Mouse (Mus musculus) neural tube, embryonic 10.5 days (tissue): Measurements from ENCODE around the gene Ccnk.

Experiments
- DNase-seq: peaks from one replicate; pipeline ENCODE4 v3.0.0-alpha.2; 2017; ENCODE audit warnings: low spot score; ENCODE audit errors: extremely low spot score

Gene Ccnk

DNA sequence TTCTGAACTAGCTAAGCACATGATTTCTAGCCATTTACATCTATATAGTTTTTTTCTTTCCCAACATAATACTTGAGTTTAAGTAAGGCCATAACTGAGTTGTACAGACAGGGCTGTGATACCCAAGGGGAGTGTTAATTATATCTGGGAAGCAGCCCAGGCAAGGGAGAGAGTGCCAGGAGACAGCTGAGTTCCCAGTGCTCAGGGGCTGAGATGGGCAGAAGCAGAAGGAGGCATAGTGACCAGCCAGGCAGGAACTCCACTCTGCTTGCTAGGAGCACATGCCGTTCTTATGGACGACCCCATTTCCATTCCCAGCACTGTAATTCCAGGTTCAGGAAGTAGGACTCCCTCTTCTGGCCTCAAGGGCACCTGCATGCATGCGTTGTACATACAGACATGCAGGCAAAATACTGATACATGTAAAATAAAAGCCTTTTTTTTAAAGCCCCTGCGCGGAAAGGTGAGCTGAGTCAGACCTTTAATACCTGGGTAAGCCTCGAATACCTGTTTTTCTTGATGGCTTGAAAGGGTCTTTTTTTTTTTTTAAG is 8.2 kb downstream of the Ccnk start:
- DNase-seq, result no peak

DNA sequence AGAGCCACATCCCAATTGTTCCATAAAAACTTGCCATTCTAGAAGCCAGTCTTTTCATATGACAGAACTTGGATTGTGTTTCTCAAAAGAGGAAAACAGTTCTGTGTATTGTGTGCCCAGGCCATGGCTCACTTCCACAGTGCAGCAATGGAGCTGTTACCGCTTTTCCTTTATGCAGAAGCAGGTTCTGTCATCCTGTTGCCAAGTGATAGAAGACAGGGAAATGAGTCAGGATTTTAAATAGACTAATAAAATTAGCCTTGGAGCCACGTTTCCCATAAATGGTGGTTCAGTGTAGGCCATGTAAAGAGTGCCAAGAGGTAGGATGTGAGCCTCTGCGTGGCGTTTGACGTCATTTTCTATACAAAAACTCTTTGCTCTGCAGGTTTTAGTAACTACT is 14.5 kb downstream of the Ccnk start:
- no peak for DNase-seq

DNA sequence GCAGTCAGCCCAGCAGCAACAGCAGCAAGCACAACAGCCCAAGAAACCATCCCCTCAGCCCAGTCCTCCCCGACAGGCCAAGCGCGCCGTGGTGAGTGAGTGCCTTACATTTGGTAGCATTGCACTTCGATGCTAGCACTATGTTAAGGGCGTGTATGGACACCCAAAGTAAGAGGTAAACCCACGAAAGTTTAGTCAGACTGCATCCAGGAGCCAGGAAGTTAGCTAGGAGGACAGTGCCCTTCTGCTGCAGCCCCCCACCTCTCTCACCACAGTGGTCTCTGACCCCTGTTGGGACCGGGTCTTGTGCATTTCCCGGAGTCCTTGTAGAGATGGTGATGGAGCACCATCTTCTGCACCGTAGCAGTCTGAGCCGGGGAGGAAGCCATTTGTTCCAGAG is 16.4 kb downstream of the Ccnk start:
- DNase-seq, result no peak

DNA sequence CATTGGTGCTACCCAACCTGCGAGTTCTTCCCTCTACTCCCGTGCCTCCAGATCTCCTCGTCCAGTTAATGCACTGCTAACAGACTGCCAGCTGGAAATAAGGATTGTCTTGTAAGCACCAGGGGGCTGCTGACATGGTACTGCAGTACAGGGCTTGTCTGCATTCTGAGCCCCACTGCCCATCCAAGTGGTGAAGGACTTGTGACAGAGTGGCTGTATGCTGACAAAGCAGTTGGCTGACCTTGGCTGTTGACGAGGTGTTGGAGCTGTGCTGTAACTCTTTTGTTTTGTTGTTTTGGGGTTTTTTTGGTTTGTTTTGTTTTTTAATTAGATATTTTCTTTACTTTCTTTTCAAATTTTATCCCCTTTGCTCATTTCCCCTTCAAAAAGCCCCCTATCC is 19.1 kb downstream of the Ccnk start:
- DNase-seq, result no peak

DNA sequence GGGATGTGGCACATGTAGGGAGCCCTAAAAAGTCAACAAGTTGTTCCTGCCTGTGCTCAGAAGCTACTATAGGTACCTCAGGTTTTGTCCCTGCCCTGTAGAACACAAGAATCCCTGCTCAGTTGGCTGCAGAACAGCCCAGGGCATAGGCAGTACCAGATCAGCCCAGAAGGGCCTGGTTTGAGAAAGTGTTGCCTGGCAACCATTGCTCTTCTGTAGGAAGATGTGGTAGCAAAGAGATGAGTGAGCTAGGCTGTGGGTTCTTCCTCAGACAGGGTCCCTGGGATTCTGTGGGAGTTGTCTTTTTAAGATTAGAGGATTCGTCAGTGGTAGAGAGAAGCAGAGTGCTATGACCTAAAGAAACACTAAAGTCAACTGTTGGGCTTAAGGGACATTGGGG is 20.7 kb downstream of the Ccnk start:
- DNase-seq, result no peak

DNA sequence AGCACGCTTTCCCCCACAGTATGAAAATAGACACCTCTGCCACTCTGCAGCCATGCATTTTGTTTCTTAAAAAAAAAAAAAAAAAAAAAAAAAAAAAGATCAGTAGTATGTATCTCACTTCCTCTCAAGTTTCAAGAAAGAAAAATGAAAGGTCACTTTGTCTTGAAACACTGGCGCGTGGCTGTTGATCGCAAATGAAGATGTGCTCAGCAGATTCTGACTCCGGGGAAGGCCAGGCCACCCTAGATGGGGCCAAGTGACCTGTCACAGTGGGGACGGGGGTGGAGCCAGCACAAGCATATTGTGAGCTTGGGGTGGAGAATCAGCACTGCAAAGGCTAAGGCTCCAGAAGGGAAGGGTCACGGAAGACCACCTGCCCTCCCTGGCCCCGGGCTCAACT is 24.5 kb downstream of the Ccnk start:
- peak; percentile 15 for DNase-seq

DNA sequence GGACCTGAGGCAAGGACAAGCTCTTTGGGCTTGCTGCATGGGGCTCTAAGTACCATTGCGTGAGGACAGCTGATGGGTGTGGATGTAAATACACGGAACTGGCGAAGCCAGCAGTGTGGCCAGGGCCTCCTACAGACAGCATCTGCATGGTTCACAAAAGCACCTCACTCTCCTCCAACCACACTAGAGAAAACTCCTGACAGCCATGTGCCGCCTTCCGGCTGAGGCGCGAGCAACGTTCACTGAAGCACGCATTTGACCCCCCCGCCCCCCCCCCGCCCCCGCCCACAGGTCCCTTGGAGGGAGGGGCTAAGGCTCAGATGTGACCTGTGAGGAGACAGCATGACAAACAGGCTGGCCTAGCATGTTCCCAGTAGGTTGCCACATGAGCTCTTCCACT is 25.6 kb downstream of the Ccnk start:
- DNase-seq, result no peak

DNA sequence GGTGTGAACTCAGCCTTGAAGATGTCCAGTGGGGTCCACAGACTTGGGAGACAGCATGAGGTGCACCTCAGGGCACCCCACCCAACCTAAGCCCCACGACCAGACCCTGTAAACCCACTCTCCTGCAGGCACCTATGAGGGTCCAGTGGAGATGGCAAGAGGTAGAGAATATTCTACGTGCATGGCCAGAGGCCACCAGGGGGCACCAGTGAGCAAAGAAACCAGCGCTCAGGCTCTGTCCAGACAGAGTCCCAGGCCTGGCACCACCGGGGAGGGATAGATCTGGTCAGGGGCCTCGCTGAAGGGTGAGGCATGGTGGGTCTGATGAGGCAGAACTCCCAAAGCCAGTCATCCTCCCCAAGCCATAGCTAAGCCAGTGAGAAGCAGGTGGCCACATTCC is 27.3 kb downstream of the Ccnk start:
- DNase-seq, result peak; percentile 91

DNA sequence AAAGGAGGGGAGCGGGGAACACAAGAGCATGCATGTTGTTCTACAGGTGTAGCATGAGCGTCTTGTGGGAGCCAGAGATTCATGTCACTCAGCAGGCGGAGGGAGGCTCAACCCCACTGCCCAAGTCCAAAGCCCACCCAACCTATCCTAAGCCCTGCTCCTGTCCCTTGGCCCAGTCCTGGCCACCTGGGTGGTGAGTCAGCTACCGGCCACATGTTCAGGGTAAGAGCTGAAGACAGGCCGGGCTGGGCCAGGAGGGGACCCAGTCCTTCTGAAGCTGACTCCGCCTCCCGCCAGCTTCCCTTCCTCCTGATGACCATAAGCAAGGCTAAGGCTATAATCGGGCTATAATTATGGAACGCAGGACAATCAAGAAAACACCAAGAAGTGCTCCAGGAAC is 28.8 kb downstream of the Ccnk start:
- no peak for DNase-seq

DNA sequence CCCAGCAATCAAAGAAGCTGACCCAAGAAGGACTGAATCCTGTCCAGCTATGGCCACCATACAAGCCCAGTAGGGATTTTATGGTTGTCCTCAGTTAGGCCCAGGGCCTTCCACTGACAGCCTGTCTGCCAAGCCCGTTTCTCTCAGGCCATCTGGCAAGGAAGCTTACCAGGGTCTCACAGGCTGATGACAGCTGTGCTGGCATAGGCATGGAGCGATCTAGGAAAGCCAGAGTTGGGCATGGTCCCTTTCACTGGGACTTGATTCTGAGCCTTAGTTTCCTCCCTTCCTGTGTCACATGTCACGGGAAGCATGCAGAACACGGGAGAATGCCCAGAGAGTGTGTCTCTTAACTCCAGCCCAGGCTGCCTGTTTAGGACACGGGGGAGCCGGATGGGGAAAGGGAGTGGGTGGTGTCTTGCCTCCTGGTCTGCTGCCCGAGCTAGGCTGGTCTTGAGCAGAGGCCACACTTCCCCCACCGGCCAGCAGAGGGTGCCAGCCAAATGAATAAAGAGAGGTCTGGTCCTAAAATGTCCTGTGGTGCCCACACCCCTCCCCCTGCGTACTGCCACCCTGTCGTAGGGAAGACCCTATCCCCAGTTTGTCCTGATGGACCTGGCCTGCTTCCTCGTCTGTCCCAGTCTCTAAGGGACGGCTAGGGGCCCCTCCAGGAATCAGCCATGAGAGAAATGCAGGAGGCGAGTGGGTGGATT is 29.5 kb downstream of the Ccnk start:
- DNase-seq, result peak; percentile 80

DNA sequence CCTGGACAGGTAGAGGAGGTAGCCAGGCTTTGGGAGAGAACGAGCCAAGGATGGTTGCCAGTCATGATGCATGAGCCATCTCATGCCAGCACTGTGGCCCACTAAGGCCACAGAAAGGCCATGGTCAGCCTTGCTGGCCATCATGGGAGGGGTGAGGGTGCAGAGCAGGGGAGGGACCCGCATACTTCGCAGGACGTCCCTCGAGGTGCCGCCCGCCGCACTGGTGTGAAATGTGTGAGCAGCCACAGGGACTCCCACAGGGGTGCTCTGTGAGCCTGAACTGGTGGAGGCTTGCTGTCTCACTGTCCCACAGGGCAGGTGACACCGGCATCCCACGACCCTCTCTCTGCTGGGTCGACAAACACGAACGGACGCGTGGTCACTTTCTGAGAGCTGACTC is 31.2 kb downstream of the Ccnk start:
- no peak for DNase-seq

DNA sequence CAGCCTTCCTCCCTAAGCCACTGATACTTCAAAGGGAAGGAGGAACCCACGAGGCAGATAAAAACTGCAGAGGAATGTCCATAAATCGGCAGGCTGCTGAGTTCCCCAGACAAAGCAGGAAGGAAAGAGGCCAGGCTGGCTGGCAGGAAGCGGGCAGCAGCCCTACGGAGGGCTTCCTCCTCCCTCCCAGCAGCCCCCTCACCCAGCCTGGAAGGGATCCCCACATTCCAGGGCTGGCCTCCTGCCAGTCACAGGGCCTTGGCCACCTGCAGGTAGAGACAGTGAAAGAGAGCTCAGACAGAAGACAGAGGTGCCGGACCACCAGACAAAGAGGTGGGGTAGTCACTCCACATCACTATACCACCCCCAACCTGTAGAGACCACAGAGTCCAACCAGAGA is 32.7 kb downstream of the Ccnk start:
- no peak for DNase-seq

DNA sequence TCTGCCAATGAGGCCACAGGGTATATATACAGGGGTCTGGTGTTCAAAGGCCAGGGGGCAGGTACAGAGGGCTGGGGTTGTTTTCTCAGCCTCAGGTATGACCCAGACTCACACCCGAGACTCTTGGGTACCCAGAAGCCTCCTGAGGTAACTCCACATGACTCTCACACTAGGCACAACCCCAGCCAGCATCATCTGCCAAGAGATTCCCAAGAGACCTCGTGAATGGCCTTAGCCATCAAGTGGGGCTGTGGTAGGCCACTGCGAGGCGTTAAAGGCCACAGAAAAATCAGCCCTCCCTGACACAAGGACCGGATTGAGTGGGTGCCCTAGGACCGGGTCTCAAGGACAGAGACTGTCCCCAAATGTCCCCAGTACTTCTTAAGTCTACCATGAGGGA is 33.1 kb downstream of the Ccnk start:
- DNase-seq, result no peak

DNA sequence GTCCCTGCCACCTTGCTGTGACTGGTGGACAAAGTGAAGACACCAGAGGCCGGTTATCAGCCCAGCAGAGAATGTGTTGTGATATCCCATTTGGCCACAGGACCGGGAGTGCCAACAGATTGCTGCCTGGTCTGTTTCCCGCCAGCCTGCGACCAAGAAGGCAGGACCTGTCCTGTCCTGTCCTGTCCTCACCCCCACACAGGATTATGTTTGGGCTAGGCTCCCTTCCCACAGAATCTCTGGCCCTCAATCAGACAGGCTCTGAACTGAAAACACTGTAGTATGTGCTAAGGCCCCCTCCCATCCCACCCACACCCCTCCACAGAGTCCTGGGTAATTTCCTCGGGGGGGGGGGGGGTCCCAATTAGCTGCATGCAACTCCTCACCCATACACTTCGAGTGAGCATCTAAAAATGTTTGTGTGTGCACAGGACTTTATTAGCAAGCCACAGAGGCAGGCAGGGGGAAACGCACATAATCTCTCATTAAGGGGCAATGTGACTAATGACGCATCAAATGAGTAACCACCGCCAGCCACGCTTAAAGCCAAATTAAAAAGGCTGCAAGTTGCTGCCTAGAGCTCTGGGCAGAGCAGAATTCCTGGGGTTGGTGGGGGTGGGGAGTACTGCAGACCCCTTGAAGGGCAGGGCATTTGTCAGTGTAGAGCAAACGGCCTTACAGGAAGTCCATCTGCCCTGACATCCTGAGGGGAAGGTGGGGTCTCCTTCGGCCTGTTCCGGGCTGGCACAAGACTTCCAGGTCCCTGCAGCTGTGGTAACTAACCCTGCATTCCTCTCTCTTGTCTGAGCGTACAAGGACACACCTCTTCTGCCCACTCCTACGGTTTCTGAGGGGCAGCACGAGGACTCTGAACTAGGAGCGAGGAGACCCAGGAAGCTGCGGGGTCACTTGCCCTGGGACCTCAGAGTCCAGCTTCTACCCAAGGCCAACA is 34.0 kb downstream of the Ccnk start:
- no peak for DNase-seq

DNA sequence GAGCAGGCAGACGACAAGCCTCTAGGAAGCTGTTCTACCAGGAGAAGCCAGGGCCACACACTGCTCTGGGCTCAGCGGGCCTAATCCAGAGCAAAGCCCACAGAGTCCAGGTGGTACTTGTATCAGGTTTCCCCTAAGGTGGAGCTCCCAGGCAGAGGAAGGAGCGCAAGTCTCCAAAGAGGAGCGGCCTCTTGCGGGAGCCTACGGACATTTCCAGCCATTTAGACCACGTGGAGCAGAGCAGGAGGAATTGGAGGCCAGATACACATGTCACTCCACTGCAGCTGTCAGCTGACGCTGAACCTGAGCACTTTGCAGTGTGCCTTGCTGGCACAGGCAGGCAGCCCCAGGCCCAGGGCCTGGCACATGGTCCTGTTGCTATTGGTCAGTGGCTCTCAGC is 35.7 kb downstream of the Ccnk start:
- no peak for DNase-seq

DNA sequence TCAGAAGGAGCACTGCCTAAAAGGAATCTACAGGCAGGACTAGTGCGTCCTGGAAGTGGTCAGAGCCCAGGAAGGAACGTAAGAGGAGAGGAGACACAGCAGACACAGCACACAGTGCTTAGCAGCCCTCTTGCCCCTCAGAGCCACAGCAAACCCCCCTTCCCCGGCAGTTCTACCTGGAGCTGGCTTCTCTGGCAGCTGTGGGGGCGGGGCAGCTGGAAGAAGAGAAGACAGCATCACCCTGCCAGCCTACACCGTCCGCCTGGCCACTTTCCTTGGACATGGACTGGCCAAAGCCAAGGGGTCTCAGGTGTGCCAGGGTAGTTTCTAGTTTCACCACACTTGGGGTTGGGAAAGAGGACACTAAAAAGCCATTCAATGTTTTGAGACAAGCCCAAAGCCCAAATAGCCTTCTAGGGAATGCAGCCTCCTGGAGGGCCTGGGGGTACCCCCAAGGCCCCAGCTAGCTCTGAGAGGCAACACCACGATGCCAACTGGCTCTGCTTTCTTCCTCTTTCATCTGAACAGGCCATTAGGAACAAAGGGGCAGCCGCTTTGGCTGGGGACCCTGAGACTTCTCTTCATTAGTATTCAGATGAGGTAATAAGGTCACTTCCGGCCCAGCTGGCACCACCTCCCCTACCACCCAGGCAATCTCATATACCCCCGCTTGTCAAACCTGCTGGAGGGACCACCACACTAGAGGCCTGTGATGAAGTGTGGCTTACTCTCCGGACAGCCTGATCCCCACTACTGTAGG is 37.4 kb downstream of the Ccnk start:
- no peak for DNase-seq

DNA sequence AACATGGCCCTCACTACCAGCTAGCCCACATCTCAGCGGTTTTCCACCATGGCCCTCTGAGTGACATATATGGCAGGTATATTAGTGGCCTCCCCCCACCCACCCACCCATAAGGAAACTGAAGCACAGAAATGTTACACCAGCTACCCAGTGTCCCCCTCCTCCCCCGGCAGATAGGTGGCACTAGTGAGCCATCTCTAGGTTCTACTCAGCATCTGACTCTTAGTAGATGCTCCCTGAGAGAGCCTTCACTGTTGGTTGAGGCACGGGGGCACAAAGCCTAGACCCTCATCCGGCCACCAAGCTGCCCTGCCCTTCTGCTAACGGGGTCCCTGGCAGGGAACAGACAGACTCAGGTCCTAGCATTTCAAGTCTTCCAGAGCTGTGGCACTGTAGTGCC is 38.2 kb downstream of the Ccnk start:
- no peak for DNase-seq

DNA sequence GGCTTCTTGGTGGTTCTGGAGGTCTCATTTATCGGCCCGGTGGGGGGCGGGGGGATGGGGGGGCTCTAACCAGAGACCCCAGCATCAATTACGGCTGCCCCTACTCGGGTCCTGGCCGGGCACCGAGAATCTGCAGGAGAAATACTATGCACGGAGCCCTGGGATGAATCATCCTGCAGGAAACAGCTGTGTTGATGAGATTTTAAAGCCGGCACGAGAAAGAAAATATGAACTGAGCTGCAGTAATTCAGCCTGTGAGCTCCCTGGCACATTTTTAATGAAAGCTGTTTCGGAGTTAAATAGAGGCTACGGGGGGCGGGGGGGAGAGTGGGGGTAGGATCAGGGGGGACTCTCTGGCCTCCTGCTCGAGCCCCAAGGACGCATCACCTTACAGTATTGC is 39.8 kb downstream of the Ccnk start:
- DNase-seq, result no peak

DNA sequence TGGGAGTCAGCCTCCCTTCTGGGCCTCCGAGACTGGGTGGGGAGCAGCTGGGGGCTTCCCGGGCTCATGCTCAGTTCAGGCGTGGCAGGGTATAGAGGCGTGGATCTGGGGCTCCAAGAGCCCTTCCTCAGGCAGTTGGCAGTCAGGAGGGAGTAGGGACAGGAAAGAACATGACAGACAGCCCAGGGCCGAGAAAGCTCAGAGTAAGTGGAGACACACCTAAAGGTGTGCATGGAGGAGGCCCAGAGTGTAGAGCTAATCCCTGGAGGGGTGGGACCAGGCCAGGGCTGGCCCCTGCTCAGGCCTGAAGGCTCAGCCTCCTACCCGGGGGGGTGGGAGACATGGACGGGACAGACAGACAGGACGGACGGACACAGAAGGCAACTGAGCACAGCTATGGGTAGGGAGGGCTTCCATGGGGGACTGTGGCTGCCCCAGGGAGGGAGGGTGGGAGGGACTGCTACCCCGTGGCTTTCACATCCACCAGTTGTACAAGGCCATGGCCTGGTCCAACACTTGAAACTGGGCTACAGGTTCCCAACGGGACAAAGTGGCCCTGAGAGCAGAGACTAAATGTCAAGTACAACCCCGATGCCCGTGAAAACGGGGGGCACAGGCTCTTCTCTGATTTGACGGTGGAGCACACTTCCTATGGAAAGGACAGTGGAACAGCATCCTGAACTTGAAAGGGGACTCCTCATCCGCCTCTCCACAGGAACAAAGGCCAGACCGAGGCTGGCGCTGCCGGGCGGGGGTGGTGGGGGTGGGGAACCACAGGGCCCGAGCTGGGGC is 40.6 kb downstream of the Ccnk start:
- DNase-seq, result no peak

DNA sequence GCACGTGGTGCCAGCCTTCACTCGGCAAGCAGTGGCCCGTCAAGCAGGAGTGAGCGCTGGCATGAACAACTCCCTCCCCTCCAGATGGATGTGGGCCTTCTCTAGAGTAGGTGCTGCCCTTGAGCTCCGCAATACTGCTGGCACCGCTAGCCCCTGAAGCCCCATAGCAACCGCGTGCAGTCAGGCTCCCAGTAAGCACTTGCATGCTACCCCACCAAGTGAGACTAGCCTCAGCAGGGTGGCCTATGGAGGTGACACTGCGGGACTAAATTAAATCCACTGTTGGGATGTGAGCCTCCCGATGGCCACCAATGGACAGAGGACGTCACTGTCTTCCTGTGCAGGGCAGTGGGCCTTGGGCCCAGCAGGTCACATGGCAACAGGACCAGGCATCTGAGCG is 41.2 kb downstream of the Ccnk start:
- DNase-seq, result no peak

DNA sequence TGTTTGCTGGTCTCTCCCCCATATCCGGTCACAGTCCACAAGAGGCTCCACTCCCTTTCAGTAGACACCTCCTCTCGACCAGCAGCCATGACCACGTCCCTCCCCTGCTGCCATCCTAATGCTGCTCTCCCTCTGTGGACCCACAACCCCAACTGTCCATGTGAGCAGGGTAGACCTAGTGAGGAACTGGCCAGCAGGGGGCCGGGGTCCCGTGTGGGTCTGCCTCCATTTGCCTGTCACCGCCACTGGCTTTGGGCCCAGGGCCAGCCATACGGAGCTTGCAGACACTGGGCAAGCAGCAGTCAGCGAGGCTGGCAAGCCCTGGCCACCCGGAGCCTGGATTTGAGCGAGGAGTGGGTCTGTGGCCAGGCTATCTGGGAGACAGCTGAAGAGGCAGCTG is 41.8 kb downstream of the Ccnk start:
- DNase-seq, result no peak
